Mouse (Mus musculus): ENCODE data around the gene Gm5751. TPM values are rescaled to one million over a fixed set of nuclear protein-coding genes. Genes with fewer than 3 reads are reported as not detected.
A peak's percentile ranks its signal among the peaks of the same experiment; 100 is the strongest.

Gm5751 gene
- polyA plus RNA-seq, 1 experiment from 2014 or later = not detected

- H3K27ac ChIP-seq (replicated peaks; ENCODE audit: low read depth, low read length) = peak overlapping the region; percentile 76
- H3K4me3 ChIP-seq (ENCODE audit: low read depth, low read length) = peak overlapping the region; percentile 46
- H3K4me2 ChIP-seq (ENCODE audit: low read depth, severe bottlenecking) = peak overlapping the region; percentile 50
- ATAC-seq (ENCODE audit: insufficient number of reproducible peaks, low FRiP score, low TSS enrichment, low read depth) (peak; percentile 69), DNase-seq (ENCODE audit: low spot score) (peak; percentile 53)
- H3K4me1 ChIP-seq (ENCODE audit: control insufficient read depth, insufficient read depth, low read length) = no peaks in the 10 kb centered on the region
- WGBS = 12% methylated on average over 11 of the region's 42 CpGs
- H3K27me3 ChIP-seq (ENCODE audit: control insufficient read depth, insufficient read depth, low read length) = no peaks in the 10 kb centered on the region
- peak overlapping the region; percentile 76 for H3K9ac ChIP-seq (ENCODE audit: low read length)
- no peaks in the 10 kb centered on the region for H3K36me3 ChIP-seq (ENCODE audit: control insufficient read depth, insufficient read depth, low read length)
- no peaks in the 10 kb centered on the region for H3K9me3 ChIP-seq (ENCODE audit: control insufficient read depth, low read length)
These were observed 19.2 kb downstream of the Gm5751 start for GRCm38 (mm10) chrX:8893182-8893651.

GRCm38 (mm10) chrX:8900823-8901222, 26.8 kb downstream of the Gm5751 start:
- WGBS = 61% methylated on average over 4 of the region's 4 CpGs

GRCm38 (mm10) chrX:8901906-8902472, 27.9 kb downstream of the Gm5751 start:
- no peak overlapping the region for H3K4me3 ChIP-seq (ENCODE audit: low read depth, low read length)
- no peaks in the 10 kb centered on the region for H3K9me3 ChIP-seq (ENCODE audit: control insufficient read depth, low read length)
- H3K4me1 ChIP-seq (ENCODE audit: control insufficient read depth, insufficient read depth, low read length) = no peaks in the 10 kb centered on the region
- H3K9ac ChIP-seq (ENCODE audit: low read length) = no peak overlapping the region
- DNase-seq (ENCODE audit: low spot score) (no peak), ATAC-seq (ENCODE audit: insufficient number of reproducible peaks, low FRiP score, low TSS enrichment, low read depth) (no peak)
- WGBS = 30% methylated on average over 7 of the region's 7 CpGs
- H3K27ac ChIP-seq (replicated peaks; ENCODE audit: low read depth, low read length) = no peak overlapping the region
- no peaks in the 10 kb centered on the region for H3K36me3 ChIP-seq (ENCODE audit: control insufficient read depth, insufficient read depth, low read length)
- no peak overlapping the region for H3K4me2 ChIP-seq (ENCODE audit: low read depth, severe bottlenecking)
- H3K27me3 ChIP-seq (ENCODE audit: control insufficient read depth, insufficient read depth, low read length) = no peaks in the 10 kb centered on the region

More at GRCm38 (mm10) chrX:8900823-8901222, 26.8 kb downstream of the Gm5751 start:
- Histone ChIP-seq H3K9me3 (ENCODE audit: control insufficient read depth, low read length) (no peaks in the 10 kb centered on the region), H3K9ac (ENCODE audit: low read length) (no peak overlapping the region), H3K27ac (replicated peaks; ENCODE audit: low read depth, low read length) (no peak overlapping the region), H3K4me3 (ENCODE audit: low read depth, low read length) (no peak overlapping the region), H3K4me2 (ENCODE audit: low read depth, severe bottlenecking) (no peak overlapping the region), H3K4me1 (ENCODE audit: control insufficient read depth, insufficient read depth, low read length) (no peaks in the 10 kb centered on the region), H3K36me3 (ENCODE audit: control insufficient read depth, insufficient read depth, low read length) (no peaks in the 10 kb centered on the region), H3K27me3 (ENCODE audit: control insufficient read depth, insufficient read depth, low read length) (no peaks in the 10 kb centered on the region)
- ATAC-seq (ENCODE audit: insufficient number of reproducible peaks, low FRiP score, low TSS enrichment, low read depth) (no peak), DNase-seq (ENCODE audit: low spot score) (no peak)

- H3K4me2 ChIP-seq (ENCODE audit: low read depth, severe bottlenecking) = no peak overlapping the region
- DNase-seq (ENCODE audit: low spot score) (no peak), ATAC-seq (ENCODE audit: insufficient number of reproducible peaks, low FRiP score, low TSS enrichment, low read depth) (no peak)
- H3K27me3 ChIP-seq (ENCODE audit: control insufficient read depth, insufficient read depth, low read length) = no peaks in the 10 kb centered on the region
- H3K9me3 ChIP-seq (ENCODE audit: control insufficient read depth, low read length) = no peaks in the 10 kb centered on the region
- H3K4me3 ChIP-seq (ENCODE audit: low read depth, low read length) = no peak overlapping the region
- H3K36me3 ChIP-seq (ENCODE audit: control insufficient read depth, insufficient read depth, low read length) = no peaks in the 10 kb centered on the region
- H3K9ac ChIP-seq (ENCODE audit: low read length) = no peak overlapping the region
- WGBS = 77% methylated on average over 4 of the region's 4 CpGs
- H3K4me1 ChIP-seq (ENCODE audit: control insufficient read depth, insufficient read depth, low read length) = no peaks in the 10 kb centered on the region
- no peak overlapping the region for H3K27ac ChIP-seq (replicated peaks; ENCODE audit: low read depth, low read length)
These were observed 47.0 kb downstream of the Gm5751 start for GRCm38 (mm10) chrX:8921080-8921479.

- no peaks in the 10 kb centered on the region for H3K27me3 ChIP-seq (ENCODE audit: control insufficient read depth, insufficient read depth, low read length)
- H3K9ac ChIP-seq (ENCODE audit: low read length) = no peak overlapping the region
- ATAC-seq (ENCODE audit: insufficient number of reproducible peaks, low FRiP score, low TSS enrichment, low read depth) (no peak), DNase-seq (ENCODE audit: low spot score) (no peak)
- H3K4me2 ChIP-seq (ENCODE audit: low read depth, severe bottlenecking) = no peak overlapping the region
- WGBS = 54% methylated on average over 9 of the region's 9 CpGs
- H3K27ac ChIP-seq (replicated peaks; ENCODE audit: low read depth, low read length) = no peak overlapping the region
- no peaks in the 10 kb centered on the region for H3K9me3 ChIP-seq (ENCODE audit: control insufficient read depth, low read length)
- H3K4me3 ChIP-seq (ENCODE audit: low read depth, low read length) = no peak overlapping the region
- no peaks in the 10 kb centered on the region for H3K36me3 ChIP-seq (ENCODE audit: control insufficient read depth, insufficient read depth, low read length)
- H3K4me1 ChIP-seq (ENCODE audit: control insufficient read depth, insufficient read depth, low read length) = no peaks in the 10 kb centered on the region
These were observed 48.0 kb downstream of the Gm5751 start for GRCm38 (mm10) chrX:8921813-8922607.

- no peak overlapping the region for H3K4me3 ChIP-seq (ENCODE audit: low read depth, low read length)
- DNase-seq (ENCODE audit: low spot score) = peak; percentile 22
- 38% methylated on average over 4 of the region's 4 CpGs for WGBS
These were observed 53.3 kb downstream of the Gm5751 start for GRCm38 (mm10) chrX:8927308-8927707.

More at GRCm38 (mm10) chrX:8927308-8927707, 53.3 kb downstream of the Gm5751 start:
- H3K36me3 ChIP-seq (ENCODE audit: control insufficient read depth, insufficient read depth, low read length) = no peaks in the 10 kb centered on the region
- no peak overlapping the region for H3K4me2 ChIP-seq (ENCODE audit: low read depth, severe bottlenecking)
- no peaks in the 10 kb centered on the region for H3K27me3 ChIP-seq (ENCODE audit: control insufficient read depth, insufficient read depth, low read length)
- no peak overlapping the region for H3K27ac ChIP-seq (replicated peaks; ENCODE audit: low read depth, low read length)
- H3K4me1 ChIP-seq (ENCODE audit: control insufficient read depth, insufficient read depth, low read length) = no peaks in the 10 kb centered on the region
- H3K9me3 ChIP-seq (ENCODE audit: control insufficient read depth, low read length) = no peaks in the 10 kb centered on the region
- no peak for ATAC-seq (ENCODE audit: insufficient number of reproducible peaks, low FRiP score, low TSS enrichment, low read depth)
- H3K9ac ChIP-seq (ENCODE audit: low read length) = no peak overlapping the region

Other genes starting within 250 kb of the Gm5751 start
- gene Ssxb8, start 183.4 kb upstream of the Gm5751 start, polyA plus RNA-seq (2014; fragmentation: Nextera tagmentation; extraction: Ambion mirVana) = not detected in 2 replicates
- gene Ssx9, start 125.8 kb upstream of the Gm5751 start, polyA plus RNA-seq (2014; fragmentation: Nextera tagmentation; extraction: Ambion mirVana) = not detected in 2 replicates
- not detected in 2 replicates for gene Ssxb5, start 70.6 kb upstream of the Gm5751 start, polyA plus RNA-seq (2014; fragmentation: Nextera tagmentation; extraction: Ambion mirVana)
- not detected in 2 replicates for gene Gm6592, start 30.3 kb upstream of the Gm5751 start, polyA plus RNA-seq (2014; fragmentation: Nextera tagmentation; extraction: Ambion mirVana)
- 6.5 and 8.1 TPM in 2 replicates for gene B630019K06Rik, start 18.1 kb downstream of the Gm5751 start, polyA plus RNA-seq (2014; fragmentation: Nextera tagmentation; extraction: Ambion mirVana)
- not detected in 2 replicates for gene Fthl17b, start 88.7 kb downstream of the Gm5751 start, polyA plus RNA-seq (2014; fragmentation: Nextera tagmentation; extraction: Ambion mirVana)
- not detected in 2 replicates for gene Fthl17c, start 102.3 kb downstream of the Gm5751 start, polyA plus RNA-seq (2014; fragmentation: Nextera tagmentation; extraction: Ambion mirVana)
- not detected in 2 replicates for gene Fthl17d, start 112.5 kb downstream of the Gm5751 start, polyA plus RNA-seq (2014; fragmentation: Nextera tagmentation; extraction: Ambion mirVana)
- not detected in 2 replicates for gene Fthl17e, start 159.2 kb downstream of the Gm5751 start, polyA plus RNA-seq (2014; fragmentation: Nextera tagmentation; extraction: Ambion mirVana)
- not detected in 2 replicates for gene Fthl17f, start 188.8 kb downstream of the Gm5751 start, polyA plus RNA-seq (2014; fragmentation: Nextera tagmentation; extraction: Ambion mirVana)
- not detected in 2 replicates for gene 4930402K13Rik, start 230.3 kb downstream of the Gm5751 start, polyA plus RNA-seq (2014; fragmentation: Nextera tagmentation; extraction: Ambion mirVana)

All from limb, embryonic 11.5 days (tissue).